Mouse (Mus musculus): ENCODE measurements around the gene Myof.

Gene Myof

GRCm38 (mm10) chr19:38003671-38004521 lies 39.5 kb downstream of the Myof start:
- in situ Hi-C loops (cut with MboI, MseI) = no loop called here

- in situ Hi-C loops (cut with MboI, MseI) = no loop called here
Observed at GRCm38 (mm10) chr19:38002816-38003215, 40.6 kb downstream of the Myof start.

GRCm38 (mm10) chr19:38000990-38001389 lies 42.4 kb downstream of the Myof start:
- in situ Hi-C loops (cut with MboI, MseI) = no loop called here

- in situ Hi-C loops (cut with MboI, MseI) = no loop called here
Observed at GRCm38 (mm10) chr19:37999941-38000340, 43.4 kb downstream of the Myof start.

GRCm38 (mm10) chr19:37994301-37994700 lies 49.1 kb downstream of the Myof start:
- in situ Hi-C loops (cut with MboI, MseI) = no loop called here

- in situ Hi-C loops (cut with MboI, MseI) = no loop called here
Observed at GRCm38 (mm10) chr19:37992184-37992554, 51.2 kb downstream of the Myof start.

- in situ Hi-C loops (cut with MboI, MseI) = no loop called here
Observed at GRCm38 (mm10) chr19:37991399-37992183, 51.8 kb downstream of the Myof start.

GRCm38 (mm10) chr19:37989971-37990370 lies 53.4 kb downstream of the Myof start:
- in situ Hi-C loops (cut with MboI, MseI) = no loop called here

GRCm38 (mm10) chr19:37988156-37988555 lies 55.2 kb downstream of the Myof start:
- in situ Hi-C loops (cut with MboI, MseI) = no loop called here

GRCm38 (mm10) chr19:37985730-37986129 lies 57.6 kb downstream of the Myof start:
- in situ Hi-C loops (cut with MboI, MseI) = no loop called here

GRCm38 (mm10) chr19:37975951-37976350 lies 67.4 kb downstream of the Myof start:
- in situ Hi-C loops (cut with MboI, MseI) = no loop called here

- in situ Hi-C loops (cut with MboI, MseI) = loop anchor here (25.0 kb wide), 1 partner anchor 392 kb away; no protein-coding TSS in a partner anchor
Observed at GRCm38 (mm10) chr19:37970571-37970970, 72.8 kb downstream of the Myof start.

GRCm38 (mm10) chr19:37970004-37970403 lies 73.4 kb downstream of the Myof start:
- in situ Hi-C loops (cut with MboI, MseI) = loop anchor here (25.0 kb wide), 1 partner anchor 392 kb away; no protein-coding TSS in a partner anchor

- in situ Hi-C loops (cut with MboI, MseI) = loop anchor here (10.0 to 25.0 kb wide), 2 partner anchors 249 to 396 kb away; no protein-coding TSS in a partner anchor
Observed at GRCm38 (mm10) chr19:37965828-37966227, 77.5 kb downstream of the Myof start.

GRCm38 (mm10) chr19:37963421-37963820 lies 80.0 kb downstream of the Myof start:
- in situ Hi-C loops (cut with MboI, MseI) = loop anchor here (10.0 to 25.0 kb wide), 2 partner anchors 251 to 399 kb away; no protein-coding TSS in a partner anchor

- in situ Hi-C loops (cut with MboI, MseI) = loop anchor here (10.0 to 25.0 kb wide), 2 partner anchors 254 to 402 kb away; no protein-coding TSS in a partner anchor
Observed at GRCm38 (mm10) chr19:37960791-37961190, 82.6 kb downstream of the Myof start.

GRCm38 (mm10) chr19:37959543-37960215 lies 83.7 kb downstream of the Myof start:
- in situ Hi-C loops (cut with MboI, MseI) = loop anchor here (10.0 to 25.0 kb wide), 2 partner anchors 255 to 403 kb away; no protein-coding TSS in a partner anchor

GRCm38 (mm10) chr19:37959076-37959475 lies 84.3 kb downstream of the Myof start:
- in situ Hi-C loops (cut with MboI, MseI) = loop anchor here (25.0 kb wide), 1 partner anchor 403 kb away; no protein-coding TSS in a partner anchor

- in situ Hi-C loops (cut with MboI, MseI) = loop anchor here (25.0 kb wide), 1 partner anchor 405 kb away; no protein-coding TSS in a partner anchor
Observed at GRCm38 (mm10) chr19:37957256-37957655, 86.1 kb downstream of the Myof start.

GRCm38 (mm10) chr19:37956006-37956405 lies 87.4 kb downstream of the Myof start:
- in situ Hi-C loops (cut with MboI, MseI) = loop anchor here (25.0 kb wide), 1 partner anchor 406 kb away; no protein-coding TSS in a partner anchor

GRCm38 (mm10) chr19:37955425-37956001 lies 87.9 kb downstream of the Myof start:
- in situ Hi-C loops (cut with MboI, MseI) = loop anchor here (25.0 kb wide), 1 partner anchor 407 kb away; no protein-coding TSS in a partner anchor

All from T-helper 2 cell (primary cell).